Mouse (Mus musculus): ENCODE data around the gene Erlin1.

Gene Erlin1

GRCm38 (mm10) chr19:43998802-43999527, 70.6 kb downstream of the Erlin1 start:
- DNase-seq (ENCODE audit: low spot score in 2 of 2): no peak

- DNase-seq (ENCODE audit: low spot score in 2 of 2): no peak
These were observed 71.5 kb downstream of the Erlin1 start for GRCm38 (mm10) chr19:43998101-43998500.

- DNase-seq (ENCODE audit: low spot score in 2 of 2): no peak
These were observed 74.2 kb downstream of the Erlin1 start for GRCm38 (mm10) chr19:43995427-43995826.

- DNase-seq (ENCODE audit: low spot score in 2 of 2): no peak
These were observed 77.1 kb downstream of the Erlin1 start for GRCm38 (mm10) chr19:43992464-43992863.

GRCm38 (mm10) chr19:43990362-43990761, 79.2 kb downstream of the Erlin1 start:
- no peak for DNase-seq (ENCODE audit: low spot score in 2 of 2)

GRCm38 (mm10) chr19:43986069-43986794, 83.4 kb downstream of the Erlin1 start, which contains the start of gene Cpn1:
TSS of gene Cpn1 (minus strand) at chr19:43986556.
- no peak for DNase-seq (ENCODE audit: low spot score in 2 of 2)
